Mouse (Mus musculus) limb, embryonic 14.5 days (tissue): ENCODE measurements around the gene Ets1. TPM values are rescaled to one million over a fixed set of nuclear protein-coding genes. Genes with fewer than 3 reads are reported as not detected.

Experiments
- ATAC-seq: fragments of 200-750 bp; cut with Nextera tagmentation; 2 replicates; pipeline ENCODE4 v1.8.0; 2017; ENCODE audit warnings: low read depth, moderate number of reproducible peaks, moderate TSS enrichment; ENCODE audit not compliant: low FRiP score
- DNase-seq: peaks from one replicate; pipeline ENCODE4 v3.0.0-alpha.2; 2015; ENCODE audit warnings: low spot score
- H3K27ac ChIP-seq: fragments of 300-500 bp; sonication (generic); replicated peaks from 2 replicates; pipeline ENCODE4 v1.5.1; 2014; ENCODE audit warnings: low read depth, mild to moderate bottlenecking, low read length, moderate library complexity, mixed read lengths
- H3K27me3 ChIP-seq: fragments of 300-500 bp; sonication (generic); 2 replicates; pipeline ENCODE4 v1.6.1; 2014; ENCODE audit warnings: low read length, mixed read lengths; ENCODE audit not compliant: control insufficient read depth, insufficient read depth
- H3K36me3 ChIP-seq: fragments of 300-500 bp; sonication (generic); 2 replicates; pipeline ENCODE4 v1.6.1; 2014; ENCODE audit warnings: mild to moderate bottlenecking, low read length, moderate library complexity, mixed read lengths; ENCODE audit not compliant: control insufficient read depth, insufficient read depth
- H3K4me1 ChIP-seq: fragments of 300-500 bp; sonication (generic); 2 replicates; pipeline ENCODE4 v1.6.1; 2014; ENCODE audit warnings: antibody characterized with exemption, low read length, mixed read lengths; ENCODE audit not compliant: control insufficient read depth, insufficient read depth
- H3K4me2 ChIP-seq: fragments of 300-500 bp; sonication (generic); replicated peaks from 2 replicates; pipeline ENCODE4 v1.6.1; 2014; ENCODE audit warnings: low read depth, mild to moderate bottlenecking, low read length, moderate library complexity; ENCODE audit not compliant: severe bottlenecking
- H3K4me3 ChIP-seq: fragments of 300-500 bp; sonication (generic); replicated peaks from 2 replicates; pipeline ENCODE4 v1.5.1; 2014; ENCODE audit warnings: low read length
- H3K9ac ChIP-seq: fragments of 300-500 bp; sonication (generic); 2 replicates; pipeline ENCODE4 v1.6.1; 2014; ENCODE audit warnings: mild to moderate bottlenecking, low read depth, low read length, moderate library complexity; ENCODE audit not compliant: severe bottlenecking
- H3K9me3 ChIP-seq: fragments of 300-500 bp; sonication (generic); 2 replicates; pipeline ENCODE4 v1.6.1; 2016; ENCODE audit warnings: low read length; ENCODE audit not compliant: control insufficient read depth
- POLR2A ChIP-seq: fragments of 200-500 bp; IDR thresholded peaks from 2 replicates; pipeline ENCODE4 v1.8.0; 2012; ENCODE audit warnings: inconsistent platforms, mild to moderate bottlenecking, moderate library complexity, borderline replicate concordance; ENCODE audit not compliant: insufficient read depth, insufficient read length; ENCODE audit errors: extremely low read depth
- WGBS: fragments of 180-500 bp; shearing (Covaris S2); extraction: QIAGEN DNeasy Blood & Tissue Kit; methylation state at CpG from one replicate; pipeline ENCODE4 v1.1.7; 2014; 5-methylcytosine and 5-hydroxymethylcytosine counted together
- polyA plus RNA-seq, 2 experiments: library from polyadenylated mRNA; depleted of rRNA in 1 of 2; stranded (reverse) in 1 of 2; unstranded in 1 of 2; fragments of >200 nt; fragmentation: Nextera tagmentation in 1 of 2; extraction: Ambion mirVana in 1 of 2; gene quantifications; 2 replicates each; pipeline versions ENCODE4 v1.2.1 to v1.2.3; 2012 to 2014

The Ets1 gene
- polyA plus RNA-seq, 2 experiments, result 21.3 to 34.3 TPM

- Histone ChIP-seq H3K9ac (no peak overlapping the region), H3K36me3 (no peaks in the 10 kb centered on the region), H3K9me3 (no peaks in the 10 kb centered on the region), H3K4me1 (peaks cover 11% of the 10 kb centered on the region), H3K27ac (no peak overlapping the region), H3K27me3 (no peaks in the 10 kb centered on the region), H3K4me3 (no peak overlapping the region), H3K4me2 (no peak overlapping the region)
- ATAC-seq (no peak), DNase-seq (no peak)
- TF ChIP-seq POLR2A, result no peak
- WGBS, result 27% methylated on average over 7 of the region's 7 CpGs
Observed at GRCm38 (mm10) chr9:32632237-32632636, 3.8 kb upstream of the Ets1 start.

- no peak overlapping the region for H3K4me3 ChIP-seq
- no peaks in the 10 kb centered on the region for H3K27me3 ChIP-seq
- H3K4me2 ChIP-seq, result no peak overlapping the region
- no peak overlapping the region for H3K9ac ChIP-seq
- H3K36me3 ChIP-seq, result no peaks in the 10 kb centered on the region
- H3K9me3 ChIP-seq, result no peaks in the 10 kb centered on the region
- no peak overlapping the region for H3K27ac ChIP-seq
- WGBS, result 61% methylated on average over 3 of the region's 3 CpGs
- no peak for TF ChIP-seq POLR2A
- DNase-seq (no peak), ATAC-seq (no peak)
- peaks cover 18% of the 10 kb centered on the region for H3K4me1 ChIP-seq
Observed at GRCm38 (mm10) chr9:32644981-32645380, 9.0 kb downstream of the Ets1 start.

- no peak for TF ChIP-seq POLR2A
- H3K27ac ChIP-seq, result no peak overlapping the region
- peaks cover 18% of the 10 kb centered on the region for H3K4me1 ChIP-seq
- no peaks in the 10 kb centered on the region for H3K9me3 ChIP-seq
- no peaks in the 10 kb centered on the region for H3K27me3 ChIP-seq
- H3K9ac ChIP-seq, result no peak overlapping the region
- no peaks in the 10 kb centered on the region for H3K36me3 ChIP-seq
- ATAC-seq (no peak), DNase-seq (no peak)
- H3K4me2 ChIP-seq, result peak overlapping the region; percentile 25; the same call in 1 of the 2 replicates
- WGBS, result 16% methylated on average over 9 of the region's 9 CpGs
- H3K4me3 ChIP-seq, result no peak overlapping the region
Observed at GRCm38 (mm10) chr9:32645475-32645874, 9.5 kb downstream of the Ets1 start.

GRCm38 (mm10) chr9:32646539-32647258 lies 10.7 kb downstream of the Ets1 start:
- ATAC-seq (no peak), DNase-seq (peak; percentile 55)
- H3K27me3 ChIP-seq, result no peaks in the 10 kb centered on the region
- TF ChIP-seq POLR2A, result no peak
- 0 out of 2 replicates have a peak overlapping the region, but pooled peaks have one; percentile 25 for H3K4me2 ChIP-seq
- no peaks in the 10 kb centered on the region for H3K36me3 ChIP-seq
- 0 out of 2 replicates have a peak overlapping the region, but pooled peaks have one; percentile 15 for H3K4me3 ChIP-seq
- H3K9me3 ChIP-seq, result no peaks in the 10 kb centered on the region
- H3K27ac ChIP-seq, result 0 out of 2 replicates have a peak overlapping the region, but pooled peaks have one; percentile 19
- no peak overlapping the region for H3K9ac ChIP-seq
- peaks cover 18% of the 10 kb centered on the region for H3K4me1 ChIP-seq
- WGBS, result 31% methylated on average over 11 of the region's 11 CpGs

- Histone ChIP-seq H3K27ac (no peak overlapping the region), H3K4me3 (no peak overlapping the region), H3K4me1 (peaks cover 18% of the 10 kb centered on the region), H3K9ac (no peak overlapping the region), H3K4me2 (no peak overlapping the region), H3K36me3 (no peaks in the 10 kb centered on the region), H3K27me3 (no peaks in the 10 kb centered on the region), H3K9me3 (no peaks in the 10 kb centered on the region)
- ATAC-seq (no peak), DNase-seq (no peak)
- TF ChIP-seq POLR2A, result no peak
- 88% methylated on average over 7 of the region's 7 CpGs for WGBS
Observed at GRCm38 (mm10) chr9:32647506-32648250, 11.7 kb downstream of the Ets1 start.
